Mouse (Mus musculus): ENCODE results near the gene Hmx1. TPM values are rescaled to one million over a fixed set of nuclear protein-coding genes. Genes with fewer than 3 reads are reported as not detected.

Hmx1 gene
- total and polyA plus RNA-seq, 3 experiments = not detected

- Histone ChIP-seq H3K27me3 (ENCODE audit: control insufficient read depth in 1 of 2, insufficient read depth in 2 of 2, low read length in 2 of 2) (no peaks in the 10 kb centered on the region), H3K27ac (ENCODE audit: control insufficient read depth, low read depth, low read length) (no peak overlapping the region), H3K4me3 (ENCODE audit: control insufficient read depth in 1 of 2, insufficient read depth in 1 of 2, low read depth in 2 of 2, low read length in 2 of 2) (no peak overlapping the region), H3K9ac (ENCODE audit: control insufficient read depth, low read depth, low read length, poor library complexity, severe bottlenecking) (no peak overlapping the region), H3K79me2 (ENCODE audit: control insufficient read depth, insufficient read depth, low read length, poor library complexity) (no peaks in the 10 kb centered on the region), H3K36me3 (ENCODE audit: control insufficient read depth in 1 of 2, insufficient read depth in 2 of 2, low read length in 2 of 2) (no peaks in the 10 kb centered on the region), H3K4me1 (ENCODE audit: control insufficient read depth in 1 of 2, insufficient read depth in 2 of 2, low read length in 2 of 2) (no peaks in the 10 kb centered on the region), H3K9me3 (replicated peaks; ENCODE audit: insufficient read depth, low read length) (no peaks in the 10 kb centered on the region)
- TF ChIP-seq NRF1 (IDR thresholded peaks at IDR 0.05; ENCODE audit: insufficient read depth, low read depth, low read length, poor library complexity, severe bottlenecking) = no peak
- no peak for TF ChIP-seq CHD1 (IDR thresholded peaks at IDR 0.05; ENCODE audit: low read depth, low read length)
- no peak for TF ChIP-seq MAX (IDR thresholded peaks at IDR 0.05; ENCODE audit: low read length)
- no peak for TF ChIP-seq GATA1 (IDR thresholded peaks at IDR 0.05; ENCODE audit: low read depth, low read length)
- TF ChIP-seq UBTF (IDR thresholded peaks at IDR 0.05; ENCODE audit: borderline replicate concordance, insufficient read depth, low read depth, low read length) = no peak
- TF ChIP-seq ZKSCAN1 (IDR thresholded peaks at IDR 0.05; ENCODE audit: low read depth, low read length) = no peak
- TF ChIP-seq TAL1 (IDR thresholded peaks at IDR 0.05; ENCODE audit: low read length) = no peak
- TF ChIP-seq RCOR1 (IDR thresholded peaks at IDR 0.05; ENCODE audit: low read depth, low read length) = no peak
- no peak for TF ChIP-seq CTCF (IDR thresholded peaks at IDR 0.05 in 2 of 3, conservative IDR thresholded peaks at IDR 0.05 in 1 of 3; ENCODE audit: control insufficient read depth in 1 of 3, insufficient read depth in 1 of 3, low read depth in 2 of 3, low read length in 3 of 3, poor library complexity in 1 of 3, severe bottlenecking in 1 of 3)
- no peak for TF ChIP-seq POLR2AphosphoS2 (IDR thresholded peaks at IDR 0.05; ENCODE audit: low read length)
- no peak for TF ChIP-seq E2F4 (IDR thresholded peaks at IDR 0.05; ENCODE audit: borderline replicate concordance, low read depth, low read length)
- TF ChIP-seq ZC3H11A (IDR thresholded peaks at IDR 0.05; ENCODE audit: low read depth, low read length) = no peak
- TF ChIP-seq MAZ (IDR thresholded peaks at IDR 0.05; ENCODE audit: low read depth, low read length) = no peak
- TF ChIP-seq MAFK (IDR thresholded peaks at IDR 0.05; ENCODE audit: borderline replicate concordance, low read depth, low read length) = no peak
- TF ChIP-seq NELFE (IDR thresholded peaks at IDR 0.05; ENCODE audit: low read depth, low read length) = no peak
- no peak for DNase-seq (ENCODE audit: low read depth, low spot score)
These were observed 9.5 kb downstream of the Hmx1 start for GRCm38 (mm10) chr5:35398310-35398910.

- H3K9me3 ChIP-seq (replicated peaks; ENCODE audit: insufficient read depth, low read length) = no peaks in the 10 kb centered on the region
- no peak overlapping the region for H3K27ac ChIP-seq (ENCODE audit: control insufficient read depth, low read depth, low read length)
- no peak overlapping the region for H3K9ac ChIP-seq (ENCODE audit: control insufficient read depth, low read depth, low read length, poor library complexity, severe bottlenecking)
- no peak overlapping the region for H3K4me3 ChIP-seq (ENCODE audit: control insufficient read depth in 1 of 2, insufficient read depth in 1 of 2, low read depth in 2 of 2, low read length in 2 of 2)
- TF ChIP-seq E2F4 (IDR thresholded peaks at IDR 0.05; ENCODE audit: borderline replicate concordance, low read depth, low read length) = no peak
- no peak for TF ChIP-seq NELFE (IDR thresholded peaks at IDR 0.05; ENCODE audit: low read depth, low read length)
- TF ChIP-seq MYB (IDR thresholded peaks at IDR 0.05; ENCODE audit: low read depth, low read length) = no peak
- no peak for TF ChIP-seq MYC (IDR thresholded peaks at IDR 0.05; ENCODE audit: low read depth, low read length)
- no peak for TF ChIP-seq JUND (IDR thresholded peaks at IDR 0.05; ENCODE audit: low read depth, low read length)
- no peak for TF ChIP-seq TAL1 (IDR thresholded peaks at IDR 0.05; ENCODE audit: low read length)
- no peak for TF ChIP-seq RCOR1 (IDR thresholded peaks at IDR 0.05; ENCODE audit: low read depth, low read length)
- no peak for TF ChIP-seq EP300 (IDR thresholded peaks at IDR 0.05; ENCODE audit: low read depth in 1 of 2, low read length in 2 of 2)
- TF ChIP-seq UBTF (IDR thresholded peaks at IDR 0.05; ENCODE audit: borderline replicate concordance, insufficient read depth, low read depth, low read length) = no peak
- TF ChIP-seq TCF12 (IDR thresholded peaks at IDR 0.05; ENCODE audit: low read depth, low read length) = no peak
- no peak for TF ChIP-seq POLR2AphosphoS2 (IDR thresholded peaks at IDR 0.05; ENCODE audit: low read length)
- no peaks in the 10 kb centered on the region for H3K79me2 ChIP-seq (ENCODE audit: control insufficient read depth, insufficient read depth, low read length, poor library complexity)
- no peak for DNase-seq (ENCODE audit: low read depth, low spot score)
- H3K27me3 ChIP-seq (ENCODE audit: control insufficient read depth in 1 of 2, insufficient read depth in 2 of 2, low read length in 2 of 2) = no peaks in the 10 kb centered on the region
- H3K4me1 ChIP-seq (ENCODE audit: control insufficient read depth in 1 of 2, insufficient read depth in 2 of 2, low read length in 2 of 2) = no peaks in the 10 kb centered on the region
- H3K36me3 ChIP-seq (ENCODE audit: control insufficient read depth in 1 of 2, insufficient read depth in 2 of 2, low read length in 2 of 2) = no peaks in the 10 kb centered on the region
These were observed 10.2 kb downstream of the Hmx1 start for GRCm38 (mm10) chr5:35399061-35399460.

All from MEL (cell line).